Mouse (Mus musculus) E14TG2a.4 (cell line): ENCODE measurements around the gene Gm21885.

Source experiments
- CTCF ChIP-seq: conservative IDR thresholded peaks from 2 replicates; pipeline ENCODE4 v1.5.1; 2014; ENCODE audit warnings: low read length
- POU5F1 ChIP-seq: IDR thresholded peaks from 2 replicates; pipeline ENCODE4 v1.6.1; 2014; ENCODE audit warnings: low read length, borderline replicate concordance

GRCm38 (mm10) chr11:94234380-94234779, 47.3 kb upstream of the Gm21885 start:
- TF ChIP-seq CTCF (no peak), POU5F1 (no peak)
